Mouse (Mus musculus): ENCODE data around the gene Gm20388.

Gm20388 gene

DNA sequence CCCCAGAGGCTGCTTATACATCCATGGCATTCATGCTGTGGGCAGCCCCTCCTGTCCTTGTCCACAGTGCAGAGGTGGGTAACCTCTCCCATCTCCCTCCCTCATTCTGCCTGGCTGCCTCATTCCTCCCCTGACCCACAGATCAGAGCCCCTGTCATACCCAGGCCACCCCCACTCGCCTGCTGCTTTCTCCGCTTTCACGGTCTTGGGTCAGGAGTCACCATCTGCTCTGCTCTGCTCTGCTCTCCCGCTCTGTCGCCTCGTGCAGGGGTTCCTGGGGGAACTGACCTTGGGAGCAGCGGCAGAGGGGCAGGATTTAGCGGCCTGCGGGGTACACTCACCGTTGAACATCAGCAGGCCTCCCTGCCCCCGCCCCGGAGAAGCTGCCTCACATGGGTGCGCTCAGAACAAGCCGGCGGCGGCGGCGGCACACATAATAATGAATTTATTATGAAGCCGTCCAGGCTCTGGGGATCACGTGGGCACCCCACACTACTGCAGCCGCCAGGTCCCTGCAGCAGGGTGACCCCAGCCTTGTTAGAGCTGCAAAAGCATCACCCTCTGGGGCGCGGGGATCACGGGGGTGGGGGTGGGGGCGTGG lies 638.8 kb downstream of the Gm20388 start:
- no peak for DNase-seq (ENCODE audit: low spot score)

DNA sequence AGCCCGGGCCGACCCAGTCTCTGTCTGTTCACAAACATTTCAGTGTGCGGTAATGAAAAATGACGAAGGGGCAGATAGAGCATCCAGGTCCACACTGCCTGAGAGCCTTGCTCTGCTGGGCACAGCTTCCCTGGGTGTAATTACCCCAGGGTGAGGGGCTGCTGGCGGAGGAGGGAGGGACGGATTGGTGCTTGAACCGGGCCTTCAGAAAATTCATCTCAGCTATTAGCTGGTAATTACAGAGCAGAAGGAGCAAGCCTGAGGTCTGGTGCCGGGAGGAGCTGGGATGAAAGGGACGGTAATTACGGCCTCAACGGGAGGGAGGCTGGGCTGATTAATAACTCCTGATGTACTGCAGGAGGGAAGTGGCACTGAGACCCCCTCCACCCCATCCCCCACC lies 639.3 kb downstream of the Gm20388 start:
- no peak for DNase-seq (ENCODE audit: low spot score)

GRCm38 (mm10) chr8:120550430-120550829 lies 639.8 kb downstream of the Gm20388 start:
- no peak for DNase-seq (ENCODE audit: low spot score)

DNA sequence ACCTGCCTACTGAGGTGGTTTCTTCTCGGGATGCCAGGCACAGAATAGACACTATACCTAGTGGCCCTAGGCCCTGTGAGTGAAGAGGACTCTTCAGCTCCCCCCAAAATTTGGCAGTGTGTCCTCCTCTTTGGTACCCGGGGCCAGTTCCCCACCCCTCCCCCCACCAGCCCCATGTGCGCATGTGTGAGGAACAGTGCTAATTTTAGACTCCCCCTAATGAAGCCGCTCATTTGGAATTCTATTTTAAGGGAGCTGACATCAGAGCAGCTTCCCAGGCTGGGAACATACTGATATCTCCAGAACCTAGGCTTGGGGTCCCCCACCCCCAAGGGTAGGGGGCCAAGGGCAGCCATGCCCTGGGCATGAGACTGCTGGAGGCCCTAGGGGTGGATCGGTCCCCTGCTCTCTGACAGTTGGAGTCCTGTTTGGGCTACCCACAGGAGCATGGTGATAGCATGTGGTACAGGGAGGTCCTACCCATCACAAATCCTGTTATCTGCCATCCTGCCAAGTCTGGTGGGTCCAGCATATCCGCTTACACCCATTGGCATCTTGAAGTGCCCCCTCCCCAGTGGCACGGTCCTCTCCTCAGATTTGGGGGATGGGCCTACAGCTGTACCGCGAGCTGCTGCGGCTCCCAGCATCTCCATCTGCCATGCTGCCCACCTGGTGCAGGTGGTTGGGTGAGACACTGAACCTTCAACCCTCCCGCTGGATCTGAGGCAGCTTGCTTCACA lies 640.5 kb downstream of the Gm20388 start:
- no peak for DNase-seq (ENCODE audit: low spot score)

DNA sequence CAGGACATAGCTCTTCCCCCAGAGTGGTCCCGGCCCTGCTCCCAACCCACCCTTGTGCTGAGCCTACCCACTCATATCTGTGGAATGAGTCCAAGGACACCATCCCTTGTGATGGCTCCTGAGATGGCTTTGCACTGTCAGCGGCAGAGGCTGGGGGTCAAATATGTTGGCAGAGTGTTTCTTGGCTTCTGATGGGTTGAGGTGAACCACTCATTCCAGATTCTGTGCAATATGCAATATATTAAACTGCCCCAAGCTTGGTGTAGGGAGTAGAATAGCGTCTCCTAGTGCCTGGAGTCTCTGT lies 641.0 kb downstream of the Gm20388 start:
- DNase-seq (ENCODE audit: low spot score): no peak

DNA sequence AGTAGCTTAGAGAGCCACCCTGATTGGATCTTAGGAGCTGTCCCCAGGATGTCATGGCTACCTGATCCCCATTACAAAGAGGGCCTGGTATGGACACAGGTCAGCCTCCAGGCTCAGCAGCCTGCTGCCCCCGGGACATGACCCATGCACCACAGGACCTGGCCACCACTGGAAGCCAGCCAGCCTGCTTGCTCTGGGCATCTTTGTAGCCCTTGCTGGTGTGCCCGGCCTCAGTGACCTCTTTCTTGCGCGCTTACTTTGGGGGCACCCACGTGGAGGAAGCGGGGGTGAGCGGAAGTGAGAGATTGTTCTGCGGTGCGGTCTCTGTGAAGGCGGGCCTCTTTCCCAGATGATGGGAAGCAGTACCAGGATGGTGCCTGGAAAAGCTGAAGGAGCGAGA lies 641.9 kb downstream of the Gm20388 start:
- no peak for DNase-seq (ENCODE audit: low spot score)

- DNase-seq (ENCODE audit: low spot score): no peak
These were observed 642.9 kb downstream of the Gm20388 start for GRCm38 (mm10) chr8:120553441-120554123.

GRCm38 (mm10) chr8:120554466-120555039 lies 643.9 kb downstream of the Gm20388 start:
- no peak for DNase-seq (ENCODE audit: low spot score)

GRCm38 (mm10) chr8:120556198-120556892 lies 645.7 kb downstream of the Gm20388 start:
- no peak for DNase-seq (ENCODE audit: low spot score)

- DNase-seq (ENCODE audit: low spot score): no peak
These were observed 646.7 kb downstream of the Gm20388 start for GRCm38 (mm10) chr8:120557170-120557965.

- no peak for DNase-seq (ENCODE audit: low spot score)
These were observed 647.5 kb downstream of the Gm20388 start for GRCm38 (mm10) chr8:120558162-120558561.

DNA sequence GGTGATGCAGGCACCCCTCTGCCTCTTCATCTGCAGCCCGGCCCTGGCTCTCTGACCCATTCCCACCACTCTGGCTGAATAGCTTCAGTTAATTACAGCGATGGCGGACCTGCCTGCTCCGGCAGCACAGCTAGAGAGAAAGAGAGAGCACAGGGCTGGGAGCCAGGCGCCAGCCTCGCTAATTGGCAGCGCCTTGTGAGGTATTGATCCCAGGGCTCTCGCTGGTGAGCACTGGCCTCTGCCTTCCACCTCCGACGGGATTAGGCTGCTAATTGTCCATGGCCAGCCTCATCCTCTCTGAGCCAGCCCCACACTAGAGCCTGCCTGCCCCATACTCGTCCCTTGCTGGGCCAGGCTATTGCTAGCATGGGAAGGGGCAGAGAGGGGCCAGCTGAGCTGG lies 649.0 kb downstream of the Gm20388 start:
- no peak for DNase-seq (ENCODE audit: low spot score)

DNA sequence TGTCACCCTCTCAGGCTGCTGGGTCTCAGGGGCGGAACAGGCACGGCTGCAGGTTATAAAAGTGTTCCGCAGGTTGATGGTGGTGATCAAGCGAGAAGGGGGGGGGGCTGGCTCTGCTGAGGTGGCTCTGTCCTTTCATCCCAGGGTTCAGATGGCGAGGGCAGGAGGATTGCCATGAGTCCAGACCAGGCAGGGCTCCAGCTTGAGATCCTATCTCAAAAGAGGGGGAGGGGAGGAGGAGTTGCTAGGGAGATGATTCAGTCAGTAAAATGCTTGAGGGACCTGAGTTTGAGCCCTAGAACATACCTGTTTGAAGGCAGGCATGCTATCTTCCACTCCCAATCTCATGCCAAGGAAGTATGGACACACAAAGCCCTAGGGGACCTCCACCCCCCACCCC lies 649.9 kb downstream of the Gm20388 start:
- no peak for DNase-seq (ENCODE audit: low spot score)

GRCm38 (mm10) chr8:120561539-120562435 lies 651.1 kb downstream of the Gm20388 start:
- DNase-seq (ENCODE audit: low spot score): no peak

GRCm38 (mm10) chr8:120562680-120563347 lies 652.2 kb downstream of the Gm20388 start:
- no peak for DNase-seq (ENCODE audit: low spot score)

- peak; percentile 17 for DNase-seq (ENCODE audit: low spot score)
These were observed 652.7 kb downstream of the Gm20388 start for GRCm38 (mm10) chr8:120563348-120563724.

DNA sequence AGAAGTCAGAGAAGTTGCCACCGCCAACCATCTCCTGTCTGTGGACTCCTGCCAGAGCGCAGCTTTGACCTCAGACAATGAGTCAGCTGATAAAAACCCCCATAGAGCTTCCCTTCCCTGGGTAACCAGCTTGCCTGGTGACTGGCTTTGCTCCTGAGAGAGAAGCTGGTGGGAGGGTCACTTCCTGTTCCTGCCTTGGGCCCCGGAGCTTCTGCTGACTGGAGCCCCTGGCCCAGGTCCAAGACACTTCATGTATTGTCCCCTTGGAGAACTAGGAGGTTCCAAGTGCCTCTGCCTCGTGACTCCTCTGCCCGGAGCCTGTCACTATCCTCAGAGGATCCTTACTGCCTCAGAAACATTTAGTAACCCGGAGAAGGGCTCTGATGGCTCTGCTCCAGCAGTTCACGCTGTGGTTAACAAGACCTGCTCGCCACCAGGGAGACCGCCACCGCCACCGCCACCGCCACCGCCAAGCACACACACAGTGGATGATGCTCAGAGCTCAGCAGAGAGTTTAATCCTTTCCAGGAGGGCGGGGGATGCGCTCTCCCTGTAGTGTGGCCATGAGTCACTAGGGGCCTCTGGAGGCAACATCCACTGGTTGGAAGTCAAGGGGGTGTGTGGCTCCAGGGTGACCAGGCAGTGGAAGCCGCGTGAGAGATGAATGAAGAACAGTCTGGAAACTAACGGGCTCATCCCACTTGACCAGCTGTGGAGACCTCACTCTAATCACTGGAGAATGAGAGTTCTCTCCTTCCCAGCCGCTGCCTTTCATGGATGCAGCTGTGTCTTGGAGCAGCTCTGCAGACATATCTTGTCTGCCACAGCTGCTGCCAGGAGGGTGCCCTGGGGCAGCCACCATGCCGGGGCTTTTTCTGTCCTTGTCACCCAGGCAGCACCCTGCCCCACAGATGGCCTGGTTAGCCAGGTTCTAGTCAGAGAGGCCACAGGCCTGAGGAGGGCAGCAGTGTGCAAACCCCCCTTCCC lies 653.5 kb downstream of the Gm20388 start:
- DNase-seq (ENCODE audit: low spot score): peak; percentile 74

GRCm38 (mm10) chr8:120565151-120565711 lies 654.6 kb downstream of the Gm20388 start:
- no peak for DNase-seq (ENCODE audit: low spot score)

Data from adipocyte (in vitro differentiated cells).